Mouse (Mus musculus): ENCODE measurements at regions not wholly inside any gene's neighbourhood (a gene's known extent, or its start where the extent isn't known, plus 50 kb on each side); places are given as distances from the start of the nearest gene placed in this dataset.

DNA sequence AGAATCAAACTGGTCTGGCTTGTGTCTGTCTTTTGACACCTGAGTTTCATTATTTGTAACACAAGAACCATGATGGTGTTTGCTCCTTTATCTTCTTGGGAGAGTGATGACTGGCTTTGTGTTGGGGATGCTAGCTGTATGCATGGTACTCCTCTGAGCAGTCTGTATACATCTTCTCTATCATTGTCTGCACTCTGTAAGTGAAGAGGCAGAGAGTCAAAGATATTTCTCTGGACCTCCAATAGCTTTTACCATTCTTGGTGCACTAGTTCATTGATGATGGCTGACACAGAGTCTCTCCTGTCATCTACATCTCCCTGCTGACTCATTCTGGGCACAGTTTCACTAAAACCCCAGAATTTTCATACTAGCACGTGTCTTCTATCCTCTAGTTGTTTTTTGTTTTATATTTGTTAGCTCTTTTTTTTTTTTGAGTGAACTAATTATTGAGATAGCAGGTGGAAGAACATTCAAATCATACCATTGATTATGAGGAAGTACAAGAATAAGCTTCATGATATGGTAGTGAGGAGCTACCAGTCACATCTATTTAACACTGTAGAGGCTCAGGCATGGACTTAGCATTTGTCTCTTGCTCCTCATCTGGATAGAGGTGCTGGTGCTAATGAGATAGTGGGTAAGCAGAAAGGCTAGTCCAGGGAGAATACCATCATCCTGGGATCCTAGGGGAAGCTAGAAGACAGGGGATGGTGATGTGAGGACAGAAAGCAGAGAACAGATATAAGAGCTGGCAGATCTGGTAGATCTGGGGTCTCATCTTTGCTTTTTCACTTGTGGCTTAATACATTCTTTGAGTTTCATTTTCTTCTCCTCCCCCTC lies 1402.9 kb upstream of the A1bg start:
- no peak for DNase-seq

- DNase-seq = no peak
Measured at GRCm38 (mm10) chr15:62320966-62321365, 1398.2 kb upstream of the A1bg start.

DNA sequence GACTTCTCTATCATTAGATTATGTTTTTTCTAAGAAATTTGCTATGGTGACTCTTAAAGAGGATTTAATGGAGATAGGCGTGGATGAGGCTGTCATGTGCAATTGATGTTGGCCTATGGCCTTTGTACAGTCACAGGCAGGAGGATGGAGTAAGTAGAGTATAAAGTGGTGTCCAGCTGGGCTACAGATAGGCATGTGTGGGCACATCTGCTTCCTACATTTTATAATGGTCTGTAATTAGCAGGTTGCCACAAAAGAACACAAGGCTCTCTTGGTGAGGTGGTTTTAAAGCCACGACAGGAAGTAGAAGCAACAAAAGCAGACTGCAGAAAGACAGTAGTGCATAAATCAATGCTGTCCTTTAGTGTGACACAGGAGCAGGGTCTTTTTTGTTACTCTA lies 1391.6 kb upstream of the A1bg start:
- no peak for DNase-seq

DNA sequence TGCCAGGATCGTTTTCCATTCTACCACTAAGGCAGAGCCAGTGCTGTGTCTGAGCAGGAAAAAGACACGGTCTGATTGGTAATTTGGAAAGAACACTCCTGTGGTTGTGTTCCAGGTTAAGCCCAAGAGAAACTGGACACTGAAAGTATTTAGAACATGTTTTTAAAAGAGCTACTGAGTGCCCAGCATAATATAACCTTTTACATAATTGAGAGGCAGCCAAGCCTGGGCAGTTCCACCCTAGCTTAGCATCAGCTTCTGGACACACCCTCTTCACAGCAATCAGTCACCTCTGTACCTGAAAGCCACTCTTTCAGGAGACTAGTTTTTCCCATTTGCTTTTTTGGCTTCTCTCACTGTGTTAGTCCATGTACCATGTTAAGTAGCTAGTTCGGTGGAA lies 1379.4 kb upstream of the A1bg start:
- peak; percentile 41 to 80 for DNase-seq

DNA sequence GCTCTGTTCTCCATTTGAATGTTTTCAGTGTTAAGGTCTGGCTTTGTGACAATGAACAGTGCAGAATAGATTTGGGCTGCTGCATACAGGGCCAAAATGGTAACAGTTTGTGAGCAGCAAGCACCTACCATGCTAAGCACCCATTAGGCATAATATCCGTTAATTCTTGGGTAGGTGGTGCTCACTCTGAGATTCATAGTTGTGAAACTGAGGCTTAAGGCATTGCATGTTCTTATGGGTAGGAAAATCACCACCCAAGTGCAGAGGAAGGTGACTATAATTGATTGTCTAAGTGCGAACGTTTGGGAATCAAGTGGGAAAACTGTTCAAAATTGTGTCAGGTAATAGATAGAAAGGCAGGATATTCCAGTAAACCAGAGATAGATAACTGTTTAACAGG lies 1378.8 kb upstream of the A1bg start:
- DNase-seq = no peak

DNA sequence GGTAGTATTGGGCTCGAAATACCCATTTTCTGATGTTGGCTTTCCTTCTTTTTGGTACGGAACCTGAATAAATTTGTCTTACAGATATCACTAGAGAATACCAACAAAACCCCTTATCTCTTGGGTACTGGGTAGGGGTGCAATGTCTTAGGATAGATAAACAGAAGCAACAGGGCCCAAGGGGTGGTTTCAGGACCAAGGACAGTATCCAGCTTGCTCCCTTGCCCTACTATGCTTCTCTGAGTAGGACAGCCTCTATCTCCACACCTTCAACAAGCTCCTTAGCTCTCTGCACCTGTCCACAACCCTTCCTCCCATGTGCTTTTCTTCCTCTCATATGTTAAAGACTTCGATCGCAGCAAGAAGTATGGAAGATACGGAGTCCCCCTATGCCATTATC lies 1374.3 kb upstream of the A1bg start:
- no peak for DNase-seq

DNA sequence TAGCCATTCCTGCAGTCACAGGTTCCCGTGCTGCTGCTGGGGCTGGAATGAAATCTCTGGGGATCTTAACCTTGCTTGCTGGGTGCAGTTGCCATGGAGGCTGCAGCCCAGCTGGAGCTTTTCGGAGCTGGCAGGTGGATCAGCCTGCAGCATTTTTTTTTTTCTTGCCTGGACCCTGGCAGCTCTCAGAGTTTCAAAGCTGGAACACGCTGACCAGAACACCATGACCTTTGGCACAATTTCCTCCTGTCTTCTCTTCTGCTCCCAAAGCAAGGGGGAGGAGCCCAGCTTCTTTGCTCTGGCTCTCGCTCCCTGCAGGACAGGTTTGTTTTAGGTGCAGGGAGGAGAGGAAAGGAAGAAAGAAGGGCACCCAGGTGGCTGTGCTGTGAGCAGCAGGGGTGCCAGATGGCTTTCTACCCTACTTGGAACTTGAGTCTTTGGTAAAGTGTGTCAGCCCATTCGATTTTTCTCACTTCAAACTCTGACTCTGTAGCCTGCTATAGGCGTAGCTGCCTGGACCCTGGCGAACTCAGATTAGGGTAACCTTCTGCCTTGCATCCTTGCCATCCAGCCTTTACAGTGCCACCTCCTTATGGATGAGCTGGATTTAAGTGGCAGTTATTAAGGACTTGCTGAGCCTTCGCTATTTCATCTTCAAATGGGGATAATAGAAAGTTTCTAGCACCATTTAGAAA lies 1372.6 kb upstream of the A1bg start:
- DNase-seq = peak; percentile 86 to 96

- no peak for DNase-seq
Measured at GRCm38 (mm10) chr15:62294786-62295185, 1372.0 kb upstream of the A1bg start.

DNA sequence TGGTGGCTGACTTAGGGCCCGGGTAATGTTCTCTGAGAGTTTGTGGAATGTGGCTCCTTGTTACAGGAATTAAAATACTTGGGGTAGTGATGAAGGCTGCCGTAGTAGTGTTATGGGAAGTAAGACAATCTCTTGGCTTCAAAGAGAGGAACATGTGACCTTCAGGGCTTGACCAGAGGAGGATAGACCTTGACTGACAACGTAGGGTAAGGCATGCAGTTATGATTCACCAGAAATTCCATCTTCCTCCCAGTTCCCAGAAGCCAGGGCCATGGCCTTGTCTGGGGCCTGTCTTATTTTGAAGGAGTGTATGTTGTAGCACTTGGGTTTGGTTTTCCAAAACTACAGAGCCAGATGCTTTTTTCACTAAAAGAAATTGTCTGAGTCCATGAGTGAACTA lies 1370.1 kb upstream of the A1bg start:
- no peak for DNase-seq

DNA sequence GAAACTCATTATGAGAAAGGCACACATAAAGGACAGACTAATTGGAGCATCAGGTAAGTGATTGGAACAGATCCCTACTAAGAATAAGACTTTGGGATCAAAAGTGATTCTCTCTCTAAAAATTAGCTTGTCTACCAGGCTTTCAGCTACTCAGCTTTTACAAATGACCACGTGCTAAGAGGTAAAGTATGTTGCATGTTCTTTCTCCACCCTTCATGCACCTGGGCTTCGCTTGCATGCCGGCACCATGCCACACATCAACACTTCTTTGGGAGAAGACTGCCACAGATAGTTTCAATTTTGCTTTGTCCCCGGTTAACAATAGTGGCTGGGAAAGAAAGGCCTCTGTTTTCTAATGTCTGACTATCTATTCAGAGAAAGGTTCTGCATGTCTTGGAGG lies 1367.9 kb upstream of the A1bg start:
- DNase-seq = no peak

DNA sequence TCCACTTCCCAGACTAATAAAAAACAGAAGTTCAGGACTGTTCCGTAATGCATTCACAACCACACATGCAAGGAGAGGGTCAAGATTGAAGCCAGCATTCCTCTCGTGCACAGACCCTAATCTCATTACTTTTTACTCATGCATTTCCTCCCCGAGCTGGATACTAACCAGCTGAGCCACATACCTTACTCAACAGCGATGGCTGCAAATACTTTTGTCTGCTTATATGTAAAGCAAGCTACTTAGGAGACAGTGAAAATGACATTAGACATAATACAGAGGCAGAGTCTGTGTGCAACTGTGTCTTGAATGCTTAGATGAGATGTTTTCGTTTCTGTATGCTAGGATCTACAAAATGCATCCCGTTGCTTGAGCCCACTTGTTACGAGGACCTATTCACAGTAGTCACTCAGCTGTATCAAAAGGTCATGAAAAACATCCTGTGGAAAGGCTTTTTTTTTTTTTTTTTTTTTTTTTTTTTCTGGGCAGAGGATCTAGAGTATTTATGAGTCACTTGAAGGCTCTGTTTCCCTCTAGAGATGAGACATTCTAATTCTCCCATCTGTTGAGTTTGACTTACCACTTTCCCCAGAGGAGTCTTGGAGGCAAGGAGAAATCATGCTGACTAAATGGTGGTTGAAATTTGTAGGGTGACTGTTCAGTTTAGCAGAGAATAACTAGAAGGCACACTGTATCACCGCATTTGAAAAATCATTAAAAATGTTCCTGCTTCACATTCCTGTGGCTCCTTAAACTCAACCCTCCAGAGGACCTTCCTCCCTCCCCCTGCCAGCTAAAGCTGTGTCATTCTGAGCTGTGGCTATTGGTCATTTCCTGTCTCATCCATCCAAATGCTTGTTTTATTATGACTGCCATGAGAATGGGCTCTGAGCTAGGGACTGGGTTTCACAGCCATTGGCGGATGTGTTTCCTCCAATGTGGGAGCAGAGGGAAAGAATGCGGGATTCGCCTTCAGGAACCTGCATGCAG lies 1364.1 kb upstream of the A1bg start:
- peak; percentile 20 to 27 for DNase-seq

GRCm38 (mm10) chr15:62284606-62285531 lies 1362.1 kb upstream of the A1bg start:
- DNase-seq = no peak

GRCm38 (mm10) chr15:62283661-62284429 lies 1361.0 kb upstream of the A1bg start:
- DNase-seq = no peak

- no peak for DNase-seq
Measured at GRCm38 (mm10) chr15:62282646-62283045, 1359.8 kb upstream of the A1bg start.

- DNase-seq = peak; percentile 70 to 77
Measured at GRCm38 (mm10) chr15:62282116-62282515, 1359.3 kb upstream of the A1bg start.

DNA sequence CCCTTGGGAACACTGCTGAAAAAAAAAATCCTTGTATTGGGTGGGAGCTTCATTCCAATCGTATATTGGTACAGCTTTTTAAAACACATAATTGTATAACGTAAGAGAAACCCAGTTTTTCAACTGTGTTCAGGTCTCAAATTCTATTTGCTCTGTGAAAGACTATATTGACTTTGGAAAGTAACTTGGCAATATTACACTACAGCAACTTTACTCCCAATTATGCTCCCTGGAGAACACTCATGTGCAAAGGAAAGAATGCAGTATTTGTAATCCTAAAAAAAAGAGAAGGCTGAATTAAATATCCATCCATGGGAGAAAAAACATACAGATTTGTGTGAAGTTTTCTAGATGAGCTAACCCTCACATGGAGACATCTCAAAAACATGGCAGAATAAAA lies 1356.7 kb upstream of the A1bg start:
- no peak for DNase-seq

- DNase-seq = no peak
Measured at GRCm38 (mm10) chr15:62274818-62275217, 1352.0 kb upstream of the A1bg start.

DNA sequence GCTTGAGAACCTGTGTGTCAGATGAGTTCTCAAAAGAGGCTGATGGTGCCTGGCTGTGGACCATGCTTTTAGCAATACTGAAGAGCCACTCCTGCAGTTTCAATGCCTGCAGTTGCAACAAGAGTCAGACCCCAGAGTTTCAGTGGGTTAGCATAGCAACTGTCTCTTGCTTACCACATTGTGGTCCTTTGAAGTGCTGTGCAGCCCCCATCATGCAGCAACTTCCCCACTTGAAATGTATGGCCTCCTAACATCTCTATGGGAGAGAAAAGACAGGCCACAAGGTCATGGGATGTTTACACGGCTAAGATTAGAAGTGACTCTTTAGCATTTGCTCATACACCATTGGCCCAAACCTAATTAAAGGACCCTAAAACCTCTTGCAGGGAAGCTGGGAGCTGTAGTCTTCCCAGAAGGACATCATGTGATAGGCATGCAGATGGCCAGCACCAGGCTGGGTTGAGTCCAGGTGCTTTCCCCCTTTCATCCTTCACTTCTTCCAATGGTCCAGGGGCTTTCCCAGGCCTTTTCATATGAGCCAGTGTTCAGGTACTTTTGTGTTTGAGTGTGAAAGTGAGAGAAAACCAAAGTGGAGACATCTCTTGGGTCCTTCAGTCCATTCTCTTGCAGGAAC lies 1351.2 kb upstream of the A1bg start:
- DNase-seq = no peak

DNA sequence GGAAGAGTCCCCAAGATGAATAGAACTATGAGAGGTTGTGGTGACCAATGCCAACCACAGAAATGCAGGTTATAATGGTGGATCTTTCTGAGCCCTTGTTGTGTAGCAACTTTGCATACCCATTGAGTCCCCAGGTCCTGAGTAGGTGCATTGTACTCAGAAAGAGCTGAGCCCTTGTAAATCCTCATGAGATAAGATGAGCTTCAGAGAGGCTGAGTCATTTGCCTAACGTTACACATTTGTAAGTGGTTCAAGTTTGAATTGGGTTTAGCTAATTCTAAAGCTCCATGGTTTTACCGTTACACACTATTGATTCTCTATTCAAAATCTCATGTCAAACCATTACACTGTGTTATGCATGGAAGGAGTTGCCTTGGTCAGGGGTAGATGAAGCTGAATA lies 1349.9 kb upstream of the A1bg start:
- DNase-seq = no peak

- no peak for DNase-seq
Measured at GRCm38 (mm10) chr15:62271428-62271827, 1348.6 kb upstream of the A1bg start.

- no peak for DNase-seq
Measured at GRCm38 (mm10) chr15:62268189-62268588, 1345.4 kb upstream of the A1bg start.
